Mouse (Mus musculus) erythroblast, embryonic 14.5 days (primary cell): ENCODE measurements around the gene Dctpp1. TPM values are rescaled to one million over a fixed set of nuclear protein-coding genes. Genes with fewer than 3 reads are reported as not detected.

Experiments used
- H3K27me3 ChIP-seq: 2 replicates; pipeline ENCODE4 v1.6.1; 2012; ENCODE audit warnings: inconsistent platforms; ENCODE audit not compliant: control insufficient read depth
- H3K36me3 ChIP-seq: 2 replicates; pipeline ENCODE4 v1.6.1; 2012; ENCODE audit warnings: mild to moderate bottlenecking, inconsistent platforms; ENCODE audit not compliant: control insufficient read depth
- H3K4me1 ChIP-seq: 2 replicates; pipeline ENCODE4 v1.6.1; 2012; ENCODE audit warnings: inconsistent platforms; ENCODE audit not compliant: control insufficient read depth
- H3K4me3 ChIP-seq: replicated peaks from 2 replicates; pipeline ENCODE3; 2012; ENCODE audit warnings: moderate library complexity, mild to moderate bottlenecking, inconsistent platforms
- H3K9me3 ChIP-seq: 2 replicates; pipeline ENCODE4 v1.6.1; 2012; ENCODE audit warnings: low read length, inconsistent platforms, mixed read lengths; ENCODE audit not compliant: control insufficient read depth
- GATA1 ChIP-seq: IDR thresholded peaks from 2 replicates; pipeline ENCODE4 v1.6.1; 2012; ENCODE audit warnings: low read length, inconsistent platforms, mixed read lengths
- TAL1 ChIP-seq: IDR thresholded peaks from 3 replicates; pipeline ENCODE4 v1.6.1; 2012; ENCODE audit warnings: low read length, inconsistent platforms, mixed read lengths
- polyA plus RNA-seq: library from polyadenylated mRNA; stranded (reverse); fragments of >175 nt; gene quantifications from 2 replicates; pipeline ENCODE4 v1.2.3, GENCODE M21; 2012

Dctpp1 gene
- polyA plus RNA-seq, 1 experiment, result 9.7 TPM

DNA sequence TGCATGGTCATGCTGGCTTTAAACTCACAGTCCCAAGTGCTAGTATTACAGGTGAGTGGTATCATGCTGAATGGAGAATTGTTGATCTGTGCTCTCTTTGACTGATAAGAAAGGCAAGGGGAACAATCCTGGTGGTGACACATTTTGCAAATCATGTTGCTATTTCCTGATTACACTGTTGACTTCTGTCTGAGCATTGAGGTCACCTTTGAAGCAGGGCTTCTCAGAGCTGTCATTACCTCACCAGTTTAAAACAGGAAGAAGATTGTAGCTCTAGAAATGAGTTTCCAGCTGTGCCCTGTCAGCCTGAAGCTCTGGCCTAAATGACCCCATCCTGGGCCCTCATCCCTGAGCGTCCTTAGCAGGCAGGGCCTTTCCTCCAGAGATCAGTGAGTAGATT is 27.4 kb upstream of the Dctpp1 start:
- no peak overlapping the region for H3K4me3 ChIP-seq
- peaks cover 5% of the 10 kb centered on the region for H3K27me3 ChIP-seq
- TF ChIP-seq TAL1 (no peak), GATA1 (no peak)
- peaks cover 15% of the 10 kb centered on the region for H3K4me1 ChIP-seq
- no peaks in the 10 kb centered on the region for H3K9me3 ChIP-seq
- no peaks in the 10 kb centered on the region for H3K36me3 ChIP-seq

DNA sequence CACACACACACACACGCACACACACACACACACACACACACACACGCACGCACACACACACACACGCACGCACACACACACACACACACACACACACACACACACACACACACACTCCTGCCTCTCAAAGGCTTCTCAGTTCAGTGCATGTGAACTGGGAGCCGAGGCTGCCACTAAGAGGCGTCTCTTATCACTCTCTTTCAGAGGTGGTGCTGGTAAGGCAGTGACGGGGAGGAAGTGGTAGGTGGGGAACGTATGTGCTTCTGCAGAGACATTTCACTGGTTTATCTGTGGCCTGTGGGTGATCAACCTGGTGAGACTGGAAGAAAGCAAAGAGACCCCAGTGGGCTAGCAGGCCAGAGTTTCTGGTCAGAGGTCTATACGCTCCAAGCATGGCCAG is 24.6 kb upstream of the Dctpp1 start:
- TF ChIP-seq GATA1, result no peak
- TF ChIP-seq TAL1, result no peak
- peaks cover 15% of the 10 kb centered on the region for H3K4me1 ChIP-seq
- no peak overlapping the region for H3K4me3 ChIP-seq
- H3K27me3 ChIP-seq, result peaks cover 1% of the 10 kb centered on the region
- no peaks in the 10 kb centered on the region for H3K9me3 ChIP-seq
- no peaks in the 10 kb centered on the region for H3K36me3 ChIP-seq

DNA sequence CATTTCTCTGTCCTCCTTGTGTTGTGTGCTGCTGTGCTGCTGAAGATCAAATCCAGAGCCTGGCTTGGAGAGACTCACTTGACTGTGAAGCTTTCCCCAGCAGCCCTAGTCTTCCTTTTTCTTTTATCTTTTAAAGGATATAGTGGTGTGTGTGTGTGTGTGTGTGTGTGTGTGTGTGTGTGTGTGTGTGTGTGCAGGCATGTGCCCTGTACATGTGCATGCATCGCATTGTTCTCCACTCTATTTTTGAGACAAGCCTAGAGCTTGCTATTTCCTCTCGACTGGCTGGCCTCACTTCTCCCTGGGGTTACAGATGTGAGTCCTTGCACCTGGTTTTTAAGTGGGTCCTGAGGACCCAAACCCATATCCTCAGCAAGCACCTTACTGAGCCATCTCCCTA is 21.7 kb upstream of the Dctpp1 start:
- Histone ChIP-seq H3K4me1 (peaks cover 30% of the 10 kb centered on the region), H3K4me3 (no peak overlapping the region), H3K9me3 (no peaks in the 10 kb centered on the region), H3K36me3 (no peaks in the 10 kb centered on the region), H3K27me3 (no peaks in the 10 kb centered on the region)
- TF ChIP-seq GATA1 (no peak), TAL1 (no peak)

DNA sequence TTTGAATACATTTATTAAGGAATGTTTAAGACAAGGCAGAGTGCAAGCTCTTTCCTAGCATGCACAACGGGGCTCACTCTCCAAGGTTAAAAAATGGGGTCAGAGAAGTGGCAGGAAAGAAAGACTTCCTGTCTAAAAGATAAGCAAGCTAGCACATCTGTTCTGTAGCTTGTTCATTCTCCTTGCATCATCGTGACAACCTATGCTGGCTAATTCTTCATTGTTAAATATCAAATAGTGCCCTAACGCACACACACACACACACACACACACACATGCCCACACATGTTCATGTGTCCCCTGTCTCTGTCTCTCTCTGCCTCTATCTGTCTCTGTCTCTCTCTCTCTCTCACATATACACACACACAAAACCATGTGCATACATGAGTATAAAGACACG is 20.6 kb upstream of the Dctpp1 start:
- peaks cover 34% of the 10 kb centered on the region for H3K4me1 ChIP-seq
- no peak for TF ChIP-seq TAL1
- TF ChIP-seq GATA1, result no peak
- no peaks in the 10 kb centered on the region for H3K27me3 ChIP-seq
- H3K4me3 ChIP-seq, result no peak overlapping the region
- no peaks in the 10 kb centered on the region for H3K9me3 ChIP-seq
- no peaks in the 10 kb centered on the region for H3K36me3 ChIP-seq

DNA sequence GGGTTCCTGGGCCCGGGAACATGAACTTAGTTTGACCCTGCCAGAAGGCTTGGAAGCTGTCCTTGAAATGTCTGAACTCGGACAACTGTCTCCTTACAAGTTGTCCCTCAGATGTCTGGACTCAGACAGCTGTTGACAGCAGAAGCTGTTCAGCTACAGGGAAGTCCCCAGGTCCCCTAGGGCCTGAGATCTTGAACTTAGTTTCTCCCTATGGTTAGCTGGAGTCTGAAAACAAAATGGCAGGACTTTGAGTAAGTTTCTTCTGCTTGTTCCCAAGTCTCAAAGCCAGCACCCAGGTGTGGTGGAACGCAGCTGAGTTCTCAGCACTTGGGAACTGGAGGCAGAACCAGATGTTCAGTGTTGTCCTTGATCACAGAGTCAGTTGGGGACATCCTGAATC is 19.6 kb upstream of the Dctpp1 start:
- H3K36me3 ChIP-seq, result no peaks in the 10 kb centered on the region
- no peaks in the 10 kb centered on the region for H3K9me3 ChIP-seq
- H3K4me3 ChIP-seq, result no peak overlapping the region
- H3K27me3 ChIP-seq, result no peaks in the 10 kb centered on the region
- H3K4me1 ChIP-seq, result peaks cover 29% of the 10 kb centered on the region
- TF ChIP-seq GATA1, result no peak
- no peak for TF ChIP-seq TAL1

DNA sequence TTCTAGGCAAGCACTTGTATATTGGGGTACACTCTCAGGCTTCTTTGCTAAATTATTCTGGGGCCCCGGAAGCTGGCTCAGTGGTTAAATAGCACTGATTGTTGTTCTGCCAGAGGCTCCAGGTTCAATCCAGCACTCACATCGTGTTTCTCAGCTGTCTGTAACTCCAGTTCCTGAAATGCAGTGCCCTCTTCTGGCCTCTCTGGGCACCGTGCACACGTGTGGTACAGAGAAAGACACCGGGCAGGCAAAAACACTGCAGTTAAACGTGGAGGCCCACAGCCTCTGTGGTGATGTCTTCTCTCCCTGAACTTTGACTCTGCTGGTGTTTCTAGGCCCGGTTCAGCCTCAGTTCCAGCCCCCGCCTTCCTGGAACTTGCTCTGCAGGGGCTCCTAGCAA is 17.8 kb upstream of the Dctpp1 start:
- H3K4me1 ChIP-seq, result peaks cover 36% of the 10 kb centered on the region
- H3K4me3 ChIP-seq, result no peak overlapping the region
- no peaks in the 10 kb centered on the region for H3K27me3 ChIP-seq
- TF ChIP-seq GATA1 (no peak), TAL1 (no peak)
- no peaks in the 10 kb centered on the region for H3K9me3 ChIP-seq
- no peaks in the 10 kb centered on the region for H3K36me3 ChIP-seq

DNA sequence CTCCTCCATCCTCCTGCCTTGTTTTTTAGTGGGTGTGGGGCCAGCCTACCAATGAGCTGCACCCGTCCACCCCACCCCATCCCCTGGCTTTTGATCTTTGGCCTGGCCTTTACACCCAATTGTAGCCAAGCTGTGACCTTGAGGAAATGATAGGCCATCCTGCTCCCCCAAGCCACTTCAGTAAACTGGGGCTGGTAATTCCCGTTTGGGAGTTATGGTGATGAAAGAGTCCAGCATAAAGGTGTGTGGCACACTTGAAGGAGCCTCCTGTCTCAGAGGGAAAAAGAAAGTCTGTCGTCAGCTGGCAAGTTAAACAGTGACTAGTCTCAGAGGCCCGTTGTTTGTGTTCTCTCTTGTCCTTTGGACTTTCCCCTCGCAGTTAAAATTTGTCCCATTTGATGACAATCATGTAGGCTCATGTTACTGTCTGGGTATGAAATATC is 16.0 kb upstream of the Dctpp1 start:
- H3K4me3 ChIP-seq, result no peak overlapping the region
- no peaks in the 10 kb centered on the region for H3K27me3 ChIP-seq
- H3K36me3 ChIP-seq, result peaks cover 16% of the 10 kb centered on the region
- no peaks in the 10 kb centered on the region for H3K9me3 ChIP-seq
- TF ChIP-seq TAL1 (no peak), GATA1 (no peak)
- peaks cover 49% of the 10 kb centered on the region for H3K4me1 ChIP-seq

DNA sequence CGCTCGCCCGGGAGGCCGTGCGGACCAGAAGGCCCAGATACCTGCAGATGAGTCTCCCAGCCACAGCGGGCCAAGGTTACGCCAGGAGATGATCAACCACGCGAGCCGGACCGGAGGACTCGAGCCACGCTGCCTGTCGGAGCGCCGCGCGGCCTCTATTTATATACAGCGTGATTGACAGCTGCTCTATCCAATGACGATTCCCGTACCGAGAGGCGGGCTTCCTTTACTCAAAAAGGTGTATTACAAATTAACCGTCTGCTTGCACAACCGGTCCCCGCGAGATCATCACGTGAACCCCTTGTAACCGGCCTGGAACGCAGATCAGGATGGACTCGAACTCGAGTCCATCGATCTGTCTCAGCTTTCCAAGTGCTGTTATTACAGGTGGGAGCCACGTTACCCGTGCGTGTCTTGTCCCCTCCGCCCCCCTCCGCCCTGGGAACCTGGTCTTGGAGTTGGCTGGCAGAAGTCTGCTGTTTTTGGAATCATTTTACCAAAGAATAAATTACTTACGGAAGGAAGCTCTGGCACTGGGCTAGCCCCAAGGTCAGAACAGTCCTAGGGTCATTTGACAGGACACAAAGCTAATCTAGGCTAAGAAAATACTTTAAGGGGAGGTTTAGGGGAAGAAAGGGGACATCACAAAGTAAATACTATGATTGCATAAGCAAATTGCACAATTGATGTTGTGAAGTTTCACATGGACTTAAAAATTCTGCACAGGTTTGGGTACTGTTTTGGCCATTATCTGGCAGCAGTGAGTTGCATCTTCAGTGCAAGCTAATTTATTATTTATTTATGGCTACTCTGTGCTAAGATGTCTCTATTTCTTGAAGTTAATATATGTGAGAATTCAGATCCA is 13.6 kb upstream of the Dctpp1 start, which contains the start of gene Sephs2:
TSS of gene Sephs2 (minus strand) at position 131 of the 865 bp plus-strand sequence.
- H3K4me1 ChIP-seq, result peaks cover 53% of the 10 kb centered on the region
- H3K9me3 ChIP-seq, result peaks cover 1% of the 10 kb centered on the region; the same call in 1 of the 2 replicates
- peak within 1 kb of the TSS; percentile 80 for H3K4me3 ChIP-seq
- TF ChIP-seq GATA1 (no peak), TAL1 (no peak)
- peaks cover 38% of the 10 kb centered on the region for H3K36me3 ChIP-seq
- H3K27me3 ChIP-seq, result no peaks in the 10 kb centered on the region

DNA sequence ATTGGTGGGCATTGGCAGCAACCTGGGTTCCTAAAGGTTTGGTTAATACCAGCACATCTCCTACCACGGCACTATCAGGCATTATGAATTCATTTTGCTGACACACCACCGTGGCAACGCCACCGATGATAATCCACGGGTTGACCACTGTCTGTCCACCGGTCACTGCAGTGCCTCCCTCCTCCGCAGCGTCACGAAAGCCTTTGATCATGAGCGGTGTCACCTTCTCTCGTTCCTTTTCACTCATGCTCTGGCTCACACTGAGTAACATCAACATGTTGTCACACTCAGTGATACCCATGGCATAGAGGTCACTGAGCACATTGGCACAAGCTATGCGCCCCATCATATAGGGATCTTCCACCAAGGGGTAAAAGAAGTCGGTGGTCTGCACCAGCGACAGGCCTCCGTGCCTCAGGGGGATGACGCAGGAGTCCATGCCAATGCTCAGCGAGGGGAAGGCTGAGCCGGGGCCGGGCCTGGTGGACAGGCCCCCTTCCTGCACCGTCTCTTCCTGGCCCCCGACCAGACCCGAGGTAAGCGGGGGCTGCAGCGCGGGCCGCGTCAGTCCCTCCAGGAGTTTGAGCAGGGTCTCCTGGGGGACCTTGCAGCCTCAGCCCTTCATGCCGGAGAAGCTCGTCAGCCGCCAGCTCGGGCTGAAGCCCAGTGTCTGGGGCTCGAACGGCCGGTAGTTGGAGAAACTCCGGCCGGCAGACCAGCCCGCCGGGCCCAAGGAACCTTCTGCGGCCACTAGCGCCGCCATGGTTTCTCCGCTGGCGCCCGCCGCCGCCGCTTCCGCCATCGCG is 12.8 kb upstream of the Dctpp1 start:
- Histone ChIP-seq H3K4me1 (peaks cover 47% of the 10 kb centered on the region), H3K36me3 (peaks cover 44% of the 10 kb centered on the region), H3K27me3 (no peaks in the 10 kb centered on the region), H3K9me3 (peaks cover 7% of the 10 kb centered on the region), H3K4me3 (peak overlapping the region; percentile 80)
- TF ChIP-seq TAL1 (no peak), GATA1 (no peak)
